Mouse (Mus musculus) myocyte (in vitro differentiated cells): ENCODE data around the gene Gsta1. TPM values are rescaled to one million over a fixed set of nuclear protein-coding genes. Genes with fewer than 3 reads are reported as not detected.
A peak's percentile ranks its signal among the peaks of the same experiment; 100 is the strongest.
"Not testable (repeated sequence)": the region's sequence is repeated elsewhere in the genome, so short reads cannot be mapped to it uniquely, and the experiment has no call there.

Source experiments
- H3K27me3 ChIP-seq: one replicate; pipeline ENCODE4 v1.6.1; 2011; ENCODE audit not compliant: control insufficient read depth, insufficient read depth, insufficient read length
- H3K36me3 ChIP-seq: one replicate; pipeline ENCODE4 v1.6.1; 2011; ENCODE audit not compliant: control insufficient read depth, insufficient read depth
- H3K4me2 ChIP-seq: one replicate; pipeline ENCODE4 v1.6.1; 2011; ENCODE audit warnings: low read depth, control low read depth
- H3K4me3 ChIP-seq: one replicate; pipeline ENCODE4 v1.5.1; 2011; ENCODE audit warnings: mild to moderate bottlenecking, control low read depth, moderate library complexity
- H3K79me2 ChIP-seq: one replicate; pipeline ENCODE4 v1.6.1; 2011; ENCODE audit not compliant: control insufficient read depth, insufficient read depth
- H3ac ChIP-seq: one replicate; pipeline ENCODE4 v1.6.1; 2011; ENCODE audit not compliant: control insufficient read depth, insufficient read length
- USF1 ChIP-seq: IDR thresholded peaks from one replicate; pipeline ENCODE4 v1.6.1; 2011; ENCODE audit warnings: low read depth, mild to moderate bottlenecking, control low read depth, moderate library complexity
- polyA plus RNA-seq: library from polyadenylated mRNA; unstranded; fragments of >200 nt; fragmentation: generic; extraction: Trizol; gene quantifications from one replicate; pipeline ENCODE4 v1.2.1, GENCODE M21; 2012; ENCODE audit warnings: missing spikeins

Gene Gsta1
- polyA plus RNA-seq, 1 experiment = 0.61 TPM

DNA sequence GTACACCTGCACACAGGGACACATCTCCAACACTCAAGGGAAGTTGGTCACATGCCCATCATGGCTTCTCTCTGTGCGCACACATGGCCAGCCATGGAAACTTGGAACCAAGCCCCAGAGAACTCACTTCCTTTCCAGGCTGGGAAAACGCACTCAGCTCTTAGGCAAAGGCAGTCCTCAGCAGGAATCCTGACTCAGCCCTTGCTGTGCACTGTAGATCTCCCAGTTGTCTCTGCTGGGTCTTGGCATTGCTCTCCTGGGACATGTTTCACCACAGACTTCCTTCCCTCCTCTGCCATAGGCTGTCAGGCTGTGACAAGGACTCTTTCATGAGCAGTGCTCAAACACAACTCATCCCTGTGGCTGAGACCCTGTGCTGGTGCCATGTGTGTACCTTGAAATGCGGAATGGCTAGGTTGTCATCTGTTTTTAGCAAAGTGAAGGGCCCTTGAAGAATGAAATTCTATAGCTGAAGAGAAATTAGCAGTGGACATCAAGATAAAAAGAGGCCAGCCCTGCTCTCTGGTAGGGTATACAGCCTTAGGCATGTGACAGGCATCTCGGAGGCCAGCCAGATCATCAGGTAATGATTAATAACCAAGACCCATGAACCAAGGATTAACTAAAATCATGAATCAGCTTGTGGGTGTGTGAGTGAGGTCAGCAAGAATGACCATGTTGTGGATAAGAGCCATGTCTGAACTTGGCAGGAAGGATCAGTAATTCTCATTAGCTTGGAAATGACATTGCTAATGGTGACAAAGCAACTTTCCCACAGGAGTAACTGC lies 25.4 kb downstream of the Gsta1 start:
- peak; percentile 13 for TF ChIP-seq USF1
- not testable (repeated sequence) for H3K4me3 ChIP-seq, H3K27me3 ChIP-seq, H3K79me2 ChIP-seq, H3ac ChIP-seq, H3K36me3 ChIP-seq
- H3K4me2 ChIP-seq = peak overlapping the region; percentile 3

DNA sequence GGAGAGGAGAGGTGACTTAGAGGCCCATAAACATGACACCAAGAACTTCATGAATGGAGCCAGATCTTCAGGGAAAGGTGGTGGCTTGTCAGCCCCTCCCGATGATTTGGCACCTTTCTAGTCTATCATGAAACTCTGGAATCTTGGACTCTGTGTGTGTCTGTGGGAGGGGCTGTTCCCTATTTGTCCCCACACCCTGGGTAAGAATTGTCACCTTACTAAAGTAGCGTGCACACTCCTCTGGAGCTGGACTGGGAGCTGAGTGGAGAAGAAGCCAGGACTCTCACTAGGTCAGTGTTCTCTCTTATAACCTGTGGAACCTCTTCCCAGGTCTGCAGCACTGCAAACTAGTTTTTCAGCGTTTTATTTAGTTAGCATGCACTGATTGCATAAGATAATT lies 26.5 kb downstream of the Gsta1 start, which contains the start of gene Gm3776:
Gene Gm3776 (plus strand): TSS at position 216 of the 400 bp plus-strand sequence.
- not testable (repeated sequence) for H3K27me3 ChIP-seq, H3K4me3 ChIP-seq, H3K36me3 ChIP-seq, H3ac ChIP-seq, H3K79me2 ChIP-seq
- peak within 1 kb of the TSS; percentile 3 for H3K4me2 ChIP-seq

- not testable (repeated sequence) for H3K4me2 ChIP-seq, H3K36me3 ChIP-seq, H3K27me3 ChIP-seq, H3K4me3 ChIP-seq, H3K79me2 ChIP-seq, H3ac ChIP-seq
Measured at GRCm38 (mm10) chr9:78259688-78260087, 29.2 kb downstream of the Gsta1 start.

- not testable (repeated sequence) for H3K79me2 ChIP-seq, H3K36me3 ChIP-seq, H3K4me3 ChIP-seq, H3K27me3 ChIP-seq, H3ac ChIP-seq
- peak overlapping the region; percentile 36 for H3K4me2 ChIP-seq
Measured at GRCm38 (mm10) chr9:78270945-78271344, 40.5 kb downstream of the Gsta1 start.

DNA sequence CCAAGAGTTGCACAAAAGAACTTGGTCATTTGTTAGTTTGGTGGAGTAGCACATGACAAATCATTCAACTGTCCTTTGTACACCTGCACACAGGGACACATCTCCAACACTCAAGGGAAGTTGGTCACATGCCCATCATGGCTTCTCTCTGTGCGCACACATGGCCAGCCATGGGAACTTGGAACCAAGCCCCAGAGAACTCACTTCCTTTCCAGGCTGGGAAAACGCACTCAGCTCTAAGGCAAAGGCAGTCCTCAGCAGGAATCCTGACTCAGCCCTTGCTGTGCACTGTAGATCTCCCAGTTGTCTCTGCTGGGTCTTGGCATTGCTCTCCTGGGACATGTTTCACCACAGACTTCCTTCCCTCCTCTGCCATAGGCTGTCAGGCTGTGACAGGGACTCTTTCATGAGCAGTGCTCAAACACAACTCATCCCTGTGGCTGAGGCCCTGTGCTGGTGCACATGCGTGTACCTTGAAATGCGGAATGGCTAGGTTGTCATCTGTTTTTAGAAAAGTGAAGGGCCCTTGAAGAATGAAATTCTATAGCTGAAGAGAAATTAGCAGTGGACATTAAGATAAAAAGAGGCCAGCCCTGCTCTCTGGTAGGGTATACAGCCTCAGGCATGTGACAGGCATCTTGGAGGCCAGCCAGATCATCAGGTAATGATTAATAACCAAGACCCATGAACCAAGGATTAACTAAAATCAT lies 51.7 kb downstream of the Gsta1 start:
- H3ac ChIP-seq, H3K4me3 ChIP-seq, H3K36me3 ChIP-seq, H3K27me3 ChIP-seq, H3K79me2 ChIP-seq: not testable (repeated sequence)
- H3K4me2 ChIP-seq = peak overlapping the region; percentile 52

DNA sequence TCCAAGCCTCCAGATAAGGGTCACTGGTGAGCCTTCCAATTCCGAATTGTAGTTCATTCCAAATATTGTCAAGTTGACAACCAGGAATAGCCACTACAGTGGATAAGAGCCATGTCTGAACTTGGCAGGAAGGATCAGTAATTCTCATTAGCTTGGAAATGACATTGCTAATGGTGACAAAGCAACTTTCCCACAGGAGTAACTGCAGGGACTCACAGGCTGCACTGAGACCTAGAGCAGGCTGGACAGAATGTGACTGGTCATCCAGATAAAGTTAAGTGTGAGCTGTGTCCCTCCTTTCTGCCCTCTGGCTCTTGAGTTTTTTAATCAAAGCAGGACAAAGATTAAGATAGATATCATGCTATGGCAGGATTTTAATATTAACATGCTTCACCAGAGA lies 58.6 kb downstream of the Gsta1 start:
- H3K27me3 ChIP-seq, H3K4me3 ChIP-seq, H3ac ChIP-seq, H3K36me3 ChIP-seq, H3K4me2 ChIP-seq, H3K79me2 ChIP-seq: not testable (repeated sequence)

- H3ac ChIP-seq, H3K79me2 ChIP-seq, H3K4me3 ChIP-seq: not testable (repeated sequence)
Measured at GRCm38 (mm10) chr9:78289723-78290122, 59.3 kb downstream of the Gsta1 start, which contains the start of gene Gm10639. Gene Gm10639, plus strand, starts transcription at chr9:78289923.

More at GRCm38 (mm10) chr9:78289723-78290122, 59.3 kb downstream of the Gsta1 start, which contains the start of gene Gm10639:
- H3K27me3 ChIP-seq, H3K4me2 ChIP-seq, H3K36me3 ChIP-seq: not testable (repeated sequence)

Other genes with a start within 250 kb of the Gsta1 start
- gene Gcm1, start 178.7 kb upstream of the Gsta1 start, polyA plus RNA-seq = not detected
- gene Fbxo9, start 121.6 kb upstream of the Gsta1 start, polyA plus RNA-seq = 15.7 TPM
- 8.6 TPM for gene Ick, start 121.5 kb upstream of the Gsta1 start, polyA plus RNA-seq
- gene Gsta4, start 47.9 kb upstream of the Gsta1 start, polyA plus RNA-seq = 28.1 TPM
- 0.07 TPM for gene Gm3776, start 26.5 kb downstream of the Gsta1 start, polyA plus RNA-seq
- gene Gm10639, start 59.3 kb downstream of the Gsta1 start, polyA plus RNA-seq = 0.18 TPM
- not detected for gene Omt2a, start 84.1 kb downstream of the Gsta1 start, polyA plus RNA-seq
- not detected for gene Omt2b, start 96.9 kb downstream of the Gsta1 start, polyA plus RNA-seq
- 0.20 TPM for gene Gsta2, start 125.1 kb downstream of the Gsta1 start, polyA plus RNA-seq
- gene Dppa5a, start 137.5 kb downstream of the Gsta1 start, polyA plus RNA-seq = not detected
- gene Ooep, start 148.1 kb downstream of the Gsta1 start, polyA plus RNA-seq = 0.01 TPM
- not detected for gene Ddx43, start 165.1 kb downstream of the Gsta1 start, polyA plus RNA-seq
- 0.56 TPM for gene Cgas, start 212.6 kb downstream of the Gsta1 start, polyA plus RNA-seq
- 10.8 TPM for gene Mto1, start 217.6 kb downstream of the Gsta1 start, polyA plus RNA-seq
- 0.13 TPM for gene Gm17324, start 218.1 kb downstream of the Gsta1 start, polyA plus RNA-seq